Mouse (Mus musculus): Measurements from ENCODE around the gene Ppp1r11. TPM values are rescaled to one million over a fixed set of nuclear protein-coding genes. Genes with fewer than 3 reads are reported as not detected.

Ppp1r11 gene
- polyA plus RNA-seq, 2 experiments, result 116 to 125 TPM

- no peaks in the 10 kb centered on the region for H3K9me3 ChIP-seq (ENCODE audit: control insufficient read depth, low read length)
- 95% methylated on average over 1 of the region's 1 CpGs for WGBS
- TF ChIP-seq POLR2A (IDR thresholded peaks at IDR 0.05; ENCODE audit: borderline replicate concordance, extremely low read depth, insufficient read depth, insufficient read length), result no peak
- DNase-seq (ENCODE audit: low spot score) (no peak), ATAC-seq (ENCODE audit: low FRiP score, low read depth) (no peak)
- peaks cover 20% of the 10 kb centered on the region for H3K27me3 ChIP-seq (ENCODE audit: control insufficient read depth, insufficient read depth, low read length)
- H3K4me2 ChIP-seq (replicated peaks; ENCODE audit: low read depth, low read length, severe bottlenecking), result no peak overlapping the region
- H3K36me3 ChIP-seq (ENCODE audit: control insufficient read depth, insufficient read depth, low read length), result peaks cover 12% of the 10 kb centered on the region
- no peak overlapping the region for H3K9ac ChIP-seq (ENCODE audit: low read depth, low read length, severe bottlenecking)
- no peak overlapping the region for H3K4me3 ChIP-seq (replicated peaks; ENCODE audit: low read length)
- no peak overlapping the region for H3K27ac ChIP-seq (replicated peaks; ENCODE audit: low read depth, low read length)
- H3K4me1 ChIP-seq (ENCODE audit: control insufficient read depth, insufficient read depth, low read length), result peaks cover 4% of the 10 kb centered on the region
Measured at GRCm38 (mm10) chr17:36948286-36948685, 3.3 kb downstream of the Ppp1r11 start.

GRCm38 (mm10) chr17:36947051-36947819 lies 4.3 kb downstream of the Ppp1r11 start:
- ATAC-seq (ENCODE audit: low FRiP score, low read depth) (peak; percentile 14; the same call in 1 of the 2 replicates), DNase-seq (ENCODE audit: low spot score) (peak; percentile 30)
- H3K27me3 ChIP-seq (ENCODE audit: control insufficient read depth, insufficient read depth, low read length), result peaks cover 30% of the 10 kb centered on the region
- H3K27ac ChIP-seq (replicated peaks; ENCODE audit: low read depth, low read length), result no peak overlapping the region
- H3K36me3 ChIP-seq (ENCODE audit: control insufficient read depth, insufficient read depth, low read length), result peaks cover 12% of the 10 kb centered on the region
- peak overlapping the region; percentile 69 for H3K9ac ChIP-seq (ENCODE audit: low read depth, low read length, severe bottlenecking)
- H3K4me2 ChIP-seq (replicated peaks; ENCODE audit: low read depth, low read length, severe bottlenecking), result peak overlapping the region; percentile 98
- 2% methylated on average over 49 of the region's 62 CpGs for WGBS
- no peak for TF ChIP-seq POLR2A (IDR thresholded peaks at IDR 0.05; ENCODE audit: borderline replicate concordance, extremely low read depth, insufficient read depth, insufficient read length)
- peak overlapping the region; percentile 47 for H3K4me3 ChIP-seq (replicated peaks; ENCODE audit: low read length)
- H3K4me1 ChIP-seq (ENCODE audit: control insufficient read depth, insufficient read depth, low read length), result peaks cover 8% of the 10 kb centered on the region
- H3K9me3 ChIP-seq (ENCODE audit: control insufficient read depth, low read length), result no peaks in the 10 kb centered on the region

GRCm38 (mm10) chr17:36944121-36944775 lies 7.3 kb downstream of the Ppp1r11 start:
- Histone ChIP-seq H3K27me3 (ENCODE audit: control insufficient read depth, insufficient read depth, low read length) (peaks cover 32% of the 10 kb centered on the region), H3K4me3 (replicated peaks; ENCODE audit: low read length) (0 out of 2 replicates have a peak overlapping the region, but pooled peaks have one; percentile 4)
- ATAC-seq (ENCODE audit: low FRiP score, low read depth), result 0 out of 2 replicates have a peak, but pooled peaks have one; percentile 35

GRCm38 (mm10) chr17:36943691-36944090 lies 7.8 kb downstream of the Ppp1r11 start:
- Histone ChIP-seq H3K4me3 (replicated peaks; ENCODE audit: low read length) (peak overlapping the region; percentile 45), H3K27me3 (ENCODE audit: control insufficient read depth, insufficient read depth, low read length) (peaks cover 32% of the 10 kb centered on the region), H3K4me2 (replicated peaks; ENCODE audit: low read depth, low read length, severe bottlenecking) (peak overlapping the region; percentile 83), H3K9ac (ENCODE audit: low read depth, low read length, severe bottlenecking) (0 out of 2 replicates have a peak overlapping the region, but pooled peaks have one; percentile 45), H3K27ac (replicated peaks; ENCODE audit: low read depth, low read length) (no peak overlapping the region), H3K9me3 (ENCODE audit: control insufficient read depth, low read length) (no peaks in the 10 kb centered on the region), H3K36me3 (ENCODE audit: control insufficient read depth, insufficient read depth, low read length) (peaks cover under 1% of the 10 kb centered on the region), H3K4me1 (ENCODE audit: control insufficient read depth, insufficient read depth, low read length) (0 out of 2 replicates have a peak, but pooled peaks cover 4% of the 10 kb centered on the region)
- 6% methylated on average over 5 of the region's 5 CpGs for WGBS
- no peak for TF ChIP-seq POLR2A (IDR thresholded peaks at IDR 0.05; ENCODE audit: borderline replicate concordance, extremely low read depth, insufficient read depth, insufficient read length)
- ATAC-seq (ENCODE audit: low FRiP score, low read depth) (no peak), DNase-seq (ENCODE audit: low spot score) (no peak)

More at GRCm38 (mm10) chr17:36944121-36944775, 7.3 kb downstream of the Ppp1r11 start:
- 7% methylated on average over 8 of the region's 9 CpGs for WGBS
- Histone ChIP-seq H3K36me3 (ENCODE audit: control insufficient read depth, insufficient read depth, low read length) (peaks cover 6% of the 10 kb centered on the region), H3K9ac (ENCODE audit: low read depth, low read length, severe bottlenecking) (no peak overlapping the region), H3K4me1 (ENCODE audit: control insufficient read depth, insufficient read depth, low read length) (0 out of 2 replicates have a peak, but pooled peaks cover 4% of the 10 kb centered on the region), H3K27ac (replicated peaks; ENCODE audit: low read depth, low read length) (no peak overlapping the region), H3K4me2 (replicated peaks; ENCODE audit: low read depth, low read length, severe bottlenecking) (peak overlapping the region; percentile 83; the same call in 1 of the 2 replicates), H3K9me3 (ENCODE audit: control insufficient read depth, low read length) (no peaks in the 10 kb centered on the region)
- DNase-seq (ENCODE audit: low spot score), result peak; percentile 69
- TF ChIP-seq POLR2A (IDR thresholded peaks at IDR 0.05; ENCODE audit: borderline replicate concordance, extremely low read depth, insufficient read depth, insufficient read length), result no peak

- TF ChIP-seq POLR2A (IDR thresholded peaks at IDR 0.05; ENCODE audit: borderline replicate concordance, extremely low read depth, insufficient read depth, insufficient read length), result no peak
- ATAC-seq (ENCODE audit: low FRiP score, low read depth) (no peak; the same call in 1 of the 2 replicates), DNase-seq (ENCODE audit: low spot score) (peak; percentile 11)
- Histone ChIP-seq H3K9ac (ENCODE audit: low read depth, low read length, severe bottlenecking) (peak within 1 kb of the TSS; percentile 45), H3K27ac (replicated peaks; ENCODE audit: low read depth, low read length) (no peak within 1 kb of the TSS; the same call in 1 of the 2 replicates), H3K4me2 (replicated peaks; ENCODE audit: low read depth, low read length, severe bottlenecking) (peak within 1 kb of the TSS; percentile 83), H3K4me1 (ENCODE audit: control insufficient read depth, insufficient read depth, low read length) (0 out of 2 replicates have a peak, but pooled peaks cover 4% of the 10 kb centered on the region), H3K4me3 (replicated peaks; ENCODE audit: low read length) (peak within 1 kb of the TSS; percentile 45), H3K27me3 (ENCODE audit: control insufficient read depth, insufficient read depth, low read length) (peaks cover 32% of the 10 kb centered on the region), H3K36me3 (ENCODE audit: control insufficient read depth, insufficient read depth, low read length) (no peaks in the 10 kb centered on the region), H3K9me3 (ENCODE audit: control insufficient read depth, low read length) (no peaks in the 10 kb centered on the region)
- 2% methylated on average over 44 of the region's 59 CpGs for WGBS
Measured at GRCm38 (mm10) chr17:36942791-36943471, 8.6 kb downstream of the Ppp1r11 start, which contains the start of gene Rnf39. Rnf39 (plus strand) TSS chr17:36942918.

Data from limb, embryonic 14.5 days (tissue).